Mouse (Mus musculus): ENCODE measurements around the gene Mea1.

The Mea1 gene

DNA sequence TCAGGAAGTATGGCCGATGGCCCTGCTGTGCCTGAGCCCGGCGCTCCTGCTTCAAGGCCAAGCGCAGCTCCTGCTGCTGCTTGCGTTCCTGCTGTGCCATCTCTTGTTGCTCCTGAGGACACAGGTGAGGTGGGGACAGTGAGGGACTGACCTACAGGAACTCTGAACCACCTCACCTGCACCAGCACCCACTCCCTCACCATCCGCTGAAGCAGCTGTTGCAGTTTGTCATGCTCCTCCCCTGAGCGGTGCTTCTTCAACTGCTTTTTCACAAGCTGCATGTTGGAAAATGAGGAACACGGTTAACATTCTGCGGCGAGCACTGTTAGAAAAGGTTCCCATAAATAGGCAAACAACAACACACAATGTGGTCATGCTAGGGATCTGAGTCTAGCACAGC is 8.7 kb upstream of the Mea1 start:
- no peak for DNase-seq (ENCODE audit: low spot score)

DNA sequence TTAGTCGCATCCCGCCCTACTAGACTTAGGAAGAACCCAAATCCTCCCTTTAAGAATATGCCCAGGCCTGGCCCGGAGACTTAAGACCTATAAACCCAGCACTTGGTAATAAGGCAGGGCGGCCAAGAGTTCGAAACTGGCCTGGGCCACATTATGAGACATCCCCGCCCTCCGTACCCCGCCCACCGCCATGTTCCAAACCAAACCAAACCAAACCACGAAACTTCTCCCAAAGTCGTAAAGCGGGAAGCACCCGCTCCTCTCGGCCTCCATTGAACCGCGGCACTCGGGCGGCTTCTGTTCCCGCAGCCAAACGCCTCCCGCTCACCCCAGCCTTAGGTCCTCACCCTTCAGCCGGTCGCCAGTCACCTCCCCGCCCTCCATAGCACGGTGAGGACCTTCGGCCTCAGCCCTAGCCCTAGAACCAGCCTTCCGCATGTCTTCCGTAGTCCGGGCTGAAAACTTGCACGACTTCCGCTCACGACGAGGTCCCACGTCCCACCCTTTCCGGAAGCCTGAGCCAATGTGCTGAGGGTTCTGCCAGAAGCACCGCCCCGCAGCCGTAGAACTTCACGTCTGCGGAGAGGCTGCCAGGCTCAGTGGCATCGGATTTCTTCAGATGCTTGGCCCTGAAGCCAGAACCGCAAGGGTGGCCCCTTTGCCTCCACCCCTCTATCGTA is 4.6 kb upstream of the Mea1 start, which contains the start of gene Rrp36:
TSS of gene Rrp36 (minus strand) at position 503 of the 680 bp plus-strand sequence.
- DNase-seq (ENCODE audit: low spot score) = peak; percentile 94

DNA sequence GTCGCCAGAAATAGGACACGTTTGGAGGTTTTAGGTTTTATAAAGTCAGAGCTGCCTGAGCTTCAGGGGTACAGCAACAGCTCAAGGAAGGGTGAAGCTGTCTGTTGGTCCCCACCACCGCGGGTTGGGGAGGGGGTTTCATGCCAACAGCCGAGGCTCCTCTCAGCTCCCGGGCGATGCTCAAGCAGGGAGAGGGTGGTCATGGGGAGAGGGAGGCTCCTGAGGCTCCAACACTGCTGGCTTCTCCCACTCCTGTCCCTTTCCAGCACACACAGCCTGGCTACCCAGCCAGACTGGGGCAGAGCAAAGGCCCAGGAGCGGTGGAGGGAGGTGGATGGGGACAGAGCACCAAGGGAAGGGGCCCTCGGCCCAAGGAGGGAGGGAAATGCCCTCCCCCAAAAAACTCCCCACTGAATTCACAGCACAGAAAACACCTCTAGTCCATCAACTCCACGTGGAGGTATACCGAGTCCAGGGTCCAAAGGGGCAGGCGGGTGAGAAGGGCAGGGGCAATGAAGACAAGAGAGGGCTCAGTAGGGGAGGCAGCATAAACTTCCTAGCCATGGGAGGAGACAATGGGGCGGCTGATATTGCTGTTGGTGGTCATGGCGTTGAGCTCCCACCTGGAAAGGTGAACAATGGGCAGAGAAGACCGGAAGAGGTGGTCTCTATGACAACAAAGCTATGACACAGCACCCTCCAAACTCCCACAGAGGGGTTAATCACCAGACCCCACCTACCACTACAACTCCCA is 3.9 kb upstream of the Mea1 start:
- DNase-seq (ENCODE audit: low spot score) = peak; percentile 31

- DNase-seq (ENCODE audit: low spot score) = no peak
These were observed 318 bp downstream of the Mea1 start for GRCm38 (mm10) chr17:46678911-46679310.

DNA sequence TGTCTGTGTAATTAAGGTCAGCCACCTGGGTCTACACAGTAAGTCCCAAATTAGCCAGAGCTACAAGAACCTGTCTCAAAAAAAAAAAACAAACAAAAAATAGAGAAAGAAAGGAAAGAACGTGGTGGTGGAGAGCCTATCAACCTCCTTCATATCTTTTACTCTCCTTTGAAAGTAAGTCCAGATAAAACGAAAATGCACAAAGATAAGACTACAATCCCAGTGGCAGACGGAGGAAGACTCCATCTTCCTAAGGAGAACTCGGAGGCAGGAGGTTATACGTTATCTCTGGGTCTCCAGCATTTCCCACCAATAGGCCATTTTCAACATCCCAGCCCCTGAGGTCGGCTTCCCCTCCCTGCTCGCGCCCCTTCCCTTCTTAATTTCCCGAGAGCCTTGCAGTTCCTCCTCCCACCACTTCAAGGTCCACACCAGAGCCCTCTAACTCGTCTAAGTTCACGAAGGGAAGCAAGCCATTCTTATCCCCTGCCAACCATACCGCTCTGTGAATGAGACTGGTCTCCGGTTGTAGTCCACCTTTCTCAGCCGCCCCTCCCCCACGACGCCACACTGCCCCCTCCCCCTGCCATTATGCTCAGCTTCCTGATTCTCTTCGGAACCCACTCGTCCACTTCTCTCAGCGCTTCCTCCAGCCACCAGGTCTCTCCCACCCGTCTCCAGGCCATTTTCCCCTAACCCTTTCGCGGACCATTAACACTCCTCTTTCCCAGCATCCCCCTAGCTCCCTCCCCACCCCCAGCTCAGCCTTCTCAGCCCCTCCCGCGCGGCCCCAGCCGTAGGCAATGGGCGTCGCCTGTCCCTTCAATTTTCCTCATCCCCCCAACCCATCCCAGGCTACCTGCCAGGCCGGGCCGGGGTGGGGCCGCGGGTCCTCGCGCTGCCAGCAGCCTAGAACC is 1.5 kb downstream of the Mea1 start:
- no peak for DNase-seq (ENCODE audit: low spot score)

- peak; percentile 100 for DNase-seq (ENCODE audit: low spot score)
These were observed 2.3 kb downstream of the Mea1 start, which contains the start of gene Klhdc3 for GRCm38 (mm10) chr17:46680760-46681373. Klhdc3 (minus strand) TSS chr17:46680914.

DNA sequence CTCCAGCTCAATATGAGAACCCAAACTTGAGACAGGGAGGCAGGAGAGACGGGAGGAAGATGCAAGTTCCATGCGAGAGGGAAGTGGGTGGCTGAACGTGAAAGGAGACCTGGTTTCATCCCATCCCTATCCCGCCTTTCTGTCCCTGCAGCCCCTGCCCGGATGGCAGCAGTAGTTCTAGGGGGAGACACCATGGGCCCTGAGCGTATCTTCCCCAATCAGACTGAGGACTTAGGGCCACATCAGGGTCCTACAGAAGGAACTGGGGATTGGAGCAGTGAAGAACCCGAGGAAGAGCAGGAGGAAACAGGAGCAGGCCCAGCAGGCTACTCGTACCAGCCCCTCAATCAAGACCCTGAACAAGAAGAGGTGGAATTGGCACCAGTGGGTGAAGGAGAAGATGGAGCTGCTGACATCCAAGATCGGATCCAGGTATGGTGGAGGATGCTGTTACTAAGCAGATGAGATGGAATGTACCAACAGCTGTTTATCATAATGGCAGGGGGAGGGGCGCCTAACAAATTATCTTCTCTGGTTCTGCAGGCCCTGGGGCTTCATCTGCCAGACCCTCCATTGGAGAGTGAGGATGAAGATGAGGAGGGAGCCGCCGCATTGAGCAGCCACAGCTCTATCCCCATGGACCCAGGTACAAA is 3.0 kb downstream of the Mea1 start:
- no peak for DNase-seq (ENCODE audit: low spot score)

DNA sequence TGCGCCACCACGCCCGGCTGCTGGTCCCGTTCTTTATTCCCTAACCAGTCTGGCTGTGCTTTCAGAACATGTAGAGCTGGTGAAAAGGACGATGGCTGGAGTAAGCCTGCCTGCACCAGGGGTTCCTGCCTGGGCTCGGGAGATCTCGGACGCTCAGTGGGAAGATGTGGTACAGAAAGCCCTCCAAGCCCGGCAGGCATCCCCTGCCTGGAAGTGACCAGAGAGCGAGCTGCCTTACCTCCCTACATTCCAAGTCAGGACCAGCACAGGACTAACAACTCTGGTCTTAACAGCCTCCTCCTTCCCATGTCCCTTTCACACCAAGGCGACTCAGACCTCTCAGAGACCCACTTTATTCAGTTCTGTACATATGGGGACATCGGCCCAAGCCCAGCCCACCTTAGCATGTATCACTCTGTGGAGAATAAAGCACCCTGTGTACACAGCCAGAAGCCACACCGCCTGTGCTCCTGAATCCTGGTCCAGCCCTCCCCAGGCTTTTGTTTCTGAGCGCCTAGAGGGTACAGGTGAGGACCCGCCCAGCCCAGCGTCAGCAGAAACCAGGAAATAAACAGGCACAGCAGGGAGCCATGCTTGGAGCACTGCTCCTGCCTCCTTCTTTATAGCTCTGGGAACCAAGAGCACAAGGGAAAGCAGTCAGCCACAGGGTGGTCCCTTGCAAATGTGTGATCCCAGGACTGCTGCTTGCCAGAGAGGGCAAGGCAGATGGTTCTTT is 4.2 kb downstream of the Mea1 start:
- no peak for DNase-seq (ENCODE audit: low spot score)

- DNase-seq (ENCODE audit: low spot score) = no peak
These were observed 7.3 kb downstream of the Mea1 start for GRCm38 (mm10) chr17:46685913-46686312.

- DNase-seq (ENCODE audit: low spot score) = no peak
These were observed 12.1 kb downstream of the Mea1 start for GRCm38 (mm10) chr17:46690665-46691064.

GRCm38 (mm10) chr17:46691390-46691789 is 12.8 kb downstream of the Mea1 start:
- no peak for DNase-seq (ENCODE audit: low spot score)

DNA sequence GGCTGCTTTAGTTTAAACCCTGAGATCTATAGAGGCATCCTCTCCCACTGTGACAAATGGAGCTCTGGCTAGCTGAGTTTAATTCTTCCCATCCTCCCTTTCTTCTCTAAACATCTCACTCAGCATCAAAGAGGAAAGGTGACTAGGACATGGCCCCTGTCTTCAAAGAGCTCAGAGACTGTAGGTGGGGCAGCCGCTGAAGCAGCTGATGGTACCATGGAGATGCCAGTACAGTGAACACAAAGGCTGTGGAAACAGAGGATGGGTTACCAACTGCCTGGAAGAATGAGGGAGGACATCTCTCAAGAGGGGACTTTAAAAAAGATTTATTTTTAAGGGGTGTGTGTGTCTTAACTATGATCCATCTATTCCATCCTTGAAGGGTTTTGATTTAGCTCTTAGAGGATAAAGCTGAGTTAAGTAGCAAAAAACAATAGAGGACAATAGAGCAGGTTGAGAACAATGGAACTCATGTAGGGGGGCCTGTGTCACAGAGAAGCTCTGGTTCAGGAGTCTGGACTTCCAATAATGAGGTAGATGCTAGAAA is 16.0 kb downstream of the Mea1 start:
- DNase-seq (ENCODE audit: low spot score) = no peak

GRCm38 (mm10) chr17:46698515-46698914 is 19.9 kb downstream of the Mea1 start:
- no peak for DNase-seq (ENCODE audit: low spot score)

DNA sequence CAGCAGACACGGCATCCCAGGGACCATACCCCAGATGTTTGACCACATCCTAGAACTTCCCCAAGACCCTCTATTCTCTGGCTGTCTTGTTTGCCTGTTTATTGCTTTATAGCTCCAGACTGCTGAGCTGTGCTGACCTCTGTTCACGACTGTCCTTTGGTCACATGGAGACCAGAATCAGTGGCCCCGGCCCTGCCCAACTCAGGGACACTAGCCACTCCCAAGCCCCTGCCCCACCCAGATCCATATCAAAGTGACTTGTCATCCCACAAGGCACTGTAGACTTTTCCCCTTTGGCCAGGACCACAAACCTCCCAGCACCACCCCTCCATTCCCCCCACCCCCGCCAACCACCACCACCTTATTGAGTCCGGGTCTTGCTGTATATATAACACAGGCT is 20.7 kb downstream of the Mea1 start:
- peak; percentile 71 for DNase-seq (ENCODE audit: low spot score)

DNA sequence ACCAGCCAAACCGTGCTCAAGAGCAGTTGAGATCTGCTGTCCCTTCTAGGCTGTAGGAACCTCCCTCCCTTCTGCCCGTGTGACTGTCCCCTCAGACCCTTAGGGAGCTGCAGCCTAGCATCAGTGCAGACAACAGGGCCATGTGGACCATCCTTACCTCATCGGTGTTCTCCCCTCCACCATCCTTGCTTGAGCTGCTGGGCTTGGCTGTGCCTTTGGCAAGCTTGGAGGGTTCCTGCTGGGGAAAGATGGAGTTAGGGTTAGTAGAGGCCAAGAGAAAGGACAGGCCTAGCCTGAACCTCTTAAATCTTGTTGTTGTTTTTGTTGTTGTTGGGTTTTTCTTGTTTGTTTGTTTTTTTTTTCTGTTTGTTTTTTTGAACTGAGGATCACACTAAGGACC is 21.3 kb downstream of the Mea1 start:
- DNase-seq (ENCODE audit: low spot score) = no peak

DNA sequence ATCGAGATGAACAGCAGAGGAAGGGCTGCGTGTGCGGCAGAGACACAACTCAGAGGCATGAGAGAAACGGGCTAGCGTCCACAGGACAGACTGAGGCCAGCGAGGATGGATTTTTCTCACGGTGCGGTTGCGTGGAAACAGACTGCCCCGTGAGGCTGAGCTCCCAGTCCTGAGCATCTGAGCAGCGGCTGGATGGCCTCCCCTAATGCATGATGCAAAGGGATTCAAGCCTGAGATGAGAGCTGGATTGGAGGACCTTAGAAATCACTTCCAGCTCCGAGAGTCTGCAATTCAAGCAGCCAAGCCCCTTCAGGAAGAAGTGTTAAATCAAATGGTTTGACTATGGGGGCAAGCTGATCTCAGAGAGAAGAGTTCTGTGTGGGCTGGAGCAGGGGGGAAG is 22.9 kb downstream of the Mea1 start:
- DNase-seq (ENCODE audit: low spot score) = no peak

DNA sequence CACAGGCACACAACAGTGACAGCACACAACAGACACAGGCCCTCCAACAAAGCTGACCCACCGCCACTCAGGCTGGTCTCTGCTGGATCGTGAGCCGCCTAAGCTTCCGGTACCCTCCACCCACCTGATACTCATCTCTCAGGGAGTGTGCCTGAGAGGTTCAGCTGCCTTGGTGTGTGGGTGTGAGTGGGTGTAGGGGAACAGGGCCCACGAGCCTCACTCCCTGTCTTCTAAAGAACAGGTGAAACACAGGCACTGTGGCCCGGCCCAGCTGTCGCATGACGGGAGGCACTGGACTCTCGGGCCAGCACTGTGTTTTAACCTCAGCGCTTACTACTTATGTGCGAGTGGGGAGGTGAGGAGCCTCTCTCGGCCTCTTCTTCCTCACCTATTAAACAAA is 23.5 kb downstream of the Mea1 start:
- DNase-seq (ENCODE audit: low spot score) = no peak

- DNase-seq (ENCODE audit: low spot score) = no peak
These were observed 23.9 kb downstream of the Mea1 start for GRCm38 (mm10) chr17:46702506-46702905.

- peak; percentile 26 for DNase-seq (ENCODE audit: low spot score)
These were observed 25.6 kb downstream of the Mea1 start for GRCm38 (mm10) chr17:46703971-46704886.

Measured in yolk sac, embryonic 10.5 days (tissue).